Mouse (Mus musculus) erythroblast, embryonic 14.5 days (primary cell): ENCODE data around the gene Pogz.

Source experiments
- GATA1 ChIP-seq: IDR thresholded peaks from 2 replicates; pipeline ENCODE4 v1.6.1; 2012; ENCODE audit warnings: low read length, inconsistent platforms, mixed read lengths
- TAL1 ChIP-seq: IDR thresholded peaks from 3 replicates; pipeline ENCODE4 v1.6.1; 2012; ENCODE audit warnings: low read length, inconsistent platforms, mixed read lengths

- no peak for TF ChIP-seq GATA1
- TF ChIP-seq TAL1, result no peak
Observed at GRCm38 (mm10) chr3:94869011-94869410, 31.6 kb downstream of the Pogz start.
